Mouse (Mus musculus): ENCODE results near the gene Adarb2.

The Adarb2 gene

DNA sequence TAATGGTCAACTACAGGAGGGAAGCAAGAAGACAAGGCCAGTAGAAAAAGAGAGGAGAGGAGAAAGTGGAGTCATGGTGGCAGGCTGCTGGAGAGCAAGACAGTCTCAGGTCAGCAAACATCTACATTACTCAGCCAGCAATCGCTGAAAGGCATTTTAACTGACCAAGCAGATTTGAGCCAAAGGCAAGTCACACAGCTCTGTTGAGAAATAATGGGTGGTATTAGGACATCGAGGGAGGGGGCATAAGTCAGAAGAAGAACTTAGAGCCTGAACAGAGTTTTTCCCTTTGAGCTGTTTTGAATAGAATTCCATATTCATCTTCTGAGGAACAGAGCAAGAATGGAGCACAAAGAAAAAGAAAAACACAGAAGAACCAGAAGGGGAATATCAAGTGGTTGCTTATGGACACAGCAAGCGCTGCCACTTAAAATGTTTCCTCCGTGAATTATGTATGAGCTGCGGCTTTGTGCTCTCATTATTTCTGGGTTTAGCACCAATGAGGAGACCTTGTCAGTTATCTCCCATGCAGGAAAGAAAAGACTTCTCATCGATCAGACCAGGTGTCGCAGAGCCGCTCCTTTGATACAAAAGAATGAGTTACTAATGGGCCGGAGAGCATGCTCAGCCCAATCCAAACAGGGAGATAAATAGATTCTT is 477.9 kb downstream of the Adarb2 start:
- no peak for DNase-seq (ENCODE audit: low spot score)

DNA sequence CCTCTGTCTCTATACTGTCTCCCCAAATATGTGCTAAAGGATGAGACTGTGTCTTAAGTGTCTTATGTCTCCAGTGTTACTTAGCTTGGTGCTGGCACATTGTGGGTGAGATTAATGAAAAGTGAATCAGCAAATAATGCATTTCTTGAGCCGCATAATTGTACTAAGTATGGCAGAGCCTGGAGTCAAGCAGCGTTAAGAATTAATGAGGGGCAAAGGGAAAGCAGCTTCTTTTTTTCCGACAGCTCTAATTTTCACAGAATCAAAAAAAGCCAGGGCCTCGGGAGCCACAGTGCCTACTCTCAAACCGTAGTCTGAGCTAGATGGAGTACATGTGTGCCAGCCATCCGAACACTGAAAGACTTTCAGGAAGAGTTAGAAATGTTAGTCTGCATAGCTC is 488.8 kb downstream of the Adarb2 start:
- no peak for DNase-seq (ENCODE audit: low spot score)

DNA sequence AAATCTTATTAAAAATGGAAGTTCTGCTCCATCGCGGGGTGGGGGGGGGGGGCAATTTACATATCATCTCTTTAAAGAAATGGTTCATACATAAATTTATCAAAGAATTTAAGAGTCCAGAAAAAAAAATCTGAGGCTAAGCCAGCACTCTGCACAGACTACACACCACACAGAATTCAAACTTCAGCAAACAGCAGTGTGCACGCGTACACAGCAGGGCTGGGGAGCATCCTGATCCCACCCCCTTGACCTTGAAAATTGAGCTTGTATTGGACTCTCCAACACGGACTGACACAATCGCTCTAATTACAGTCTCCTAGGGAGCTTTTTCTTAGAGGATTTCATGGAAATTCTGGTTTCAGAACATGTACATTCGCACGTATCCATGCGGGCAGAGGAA is 490.1 kb downstream of the Adarb2 start:
- no peak for DNase-seq (ENCODE audit: low spot score)

DNA sequence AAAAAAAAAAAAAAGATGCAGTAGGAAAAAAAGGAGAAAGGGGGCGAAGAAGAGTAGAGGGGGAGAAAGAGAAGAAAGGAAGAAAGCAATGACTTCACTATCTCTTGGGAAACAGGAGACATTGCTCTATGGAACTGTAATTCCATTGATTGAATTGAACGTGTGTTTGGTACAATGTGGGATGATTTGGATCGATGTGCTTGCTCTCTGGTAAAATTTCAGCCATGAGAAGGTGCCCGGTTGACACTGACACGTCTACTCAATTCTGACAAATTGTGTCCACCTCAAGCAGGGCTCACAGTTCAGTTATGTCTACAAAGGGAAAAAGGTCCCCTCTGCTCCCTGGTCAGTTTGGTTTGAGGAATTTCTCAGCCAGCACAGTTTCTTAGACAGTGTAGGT is 495.8 kb downstream of the Adarb2 start:
- DNase-seq (ENCODE audit: low spot score) = no peak

DNA sequence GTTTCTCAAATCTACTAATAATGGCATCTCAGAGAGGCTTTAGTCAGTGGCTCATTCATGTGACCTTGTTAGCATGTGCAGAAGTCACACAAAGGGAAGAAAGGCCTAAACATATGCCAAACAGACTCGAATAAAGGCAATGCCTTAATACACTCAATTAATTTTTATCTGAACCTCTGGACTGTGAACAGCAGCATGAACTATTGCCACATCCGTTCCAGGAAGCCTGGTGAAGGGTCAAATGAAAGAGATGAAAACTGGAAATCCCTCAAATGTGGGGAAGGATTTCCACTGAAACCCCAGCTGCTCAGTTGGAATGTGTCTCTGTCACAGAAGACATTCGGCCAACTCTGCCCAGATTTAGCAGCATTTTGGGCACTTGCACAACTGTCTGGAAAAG is 497.2 kb downstream of the Adarb2 start:
- DNase-seq (ENCODE audit: low spot score) = no peak

DNA sequence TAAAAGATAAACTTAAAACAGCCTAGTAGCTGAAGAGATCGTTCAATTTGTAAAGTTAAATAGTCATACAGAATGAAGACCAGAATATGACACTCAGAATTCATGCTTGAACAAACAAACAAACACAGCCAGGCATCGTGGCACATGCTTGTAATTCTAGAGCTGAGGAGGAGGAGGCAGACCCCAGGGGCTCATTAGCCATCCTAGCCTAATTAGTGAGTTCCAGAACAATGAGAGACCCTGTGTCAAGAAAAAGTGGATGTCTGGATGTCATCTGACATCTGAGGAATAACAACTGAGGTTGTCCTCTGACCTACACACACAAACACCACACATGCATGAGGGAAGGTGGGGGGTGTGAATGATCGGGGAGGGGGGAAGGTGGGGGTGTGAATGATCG is 498.3 kb downstream of the Adarb2 start:
- DNase-seq (ENCODE audit: low spot score) = no peak

DNA sequence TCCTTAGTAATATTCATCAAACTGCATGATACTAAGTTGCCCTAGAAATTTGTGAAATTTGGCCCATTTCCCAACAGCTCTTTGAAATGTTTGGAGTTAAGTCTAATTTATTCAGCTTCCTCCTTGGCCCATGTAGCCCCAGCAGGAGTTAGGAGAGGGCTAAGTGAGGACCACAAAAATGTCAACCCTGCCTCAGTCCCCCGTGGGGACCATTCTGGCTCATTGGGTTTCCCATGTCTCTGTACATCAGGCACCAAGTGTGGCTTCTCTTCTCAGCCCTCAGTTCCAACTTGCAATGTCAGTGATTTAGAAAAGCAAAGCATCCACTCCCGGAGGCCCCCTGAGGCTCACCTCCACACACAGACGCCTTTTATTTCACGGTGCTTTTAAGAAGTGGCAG is 502.6 kb downstream of the Adarb2 start:
- DNase-seq (ENCODE audit: low spot score) = no peak

DNA sequence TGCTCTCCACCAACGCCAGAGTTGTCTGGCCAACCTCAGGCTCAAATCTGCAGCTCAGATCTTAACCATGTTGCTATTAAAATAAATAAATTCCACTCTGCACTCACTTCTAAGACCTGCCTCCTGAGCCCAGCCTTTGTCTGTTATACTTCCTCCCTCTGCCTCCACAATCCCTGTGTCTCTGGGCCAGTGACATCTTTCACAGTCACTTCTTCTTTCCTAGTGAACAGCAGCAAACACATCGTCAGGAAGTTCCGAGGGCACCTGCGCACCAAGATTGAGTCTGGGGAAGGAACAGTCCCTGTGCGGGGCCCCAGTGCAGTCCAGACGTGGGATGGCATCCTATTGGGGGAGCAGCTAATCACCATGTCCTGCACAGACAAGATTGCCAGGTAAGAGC is 510.7 kb downstream of the Adarb2 start:
- no peak for DNase-seq (ENCODE audit: low spot score)

DNA sequence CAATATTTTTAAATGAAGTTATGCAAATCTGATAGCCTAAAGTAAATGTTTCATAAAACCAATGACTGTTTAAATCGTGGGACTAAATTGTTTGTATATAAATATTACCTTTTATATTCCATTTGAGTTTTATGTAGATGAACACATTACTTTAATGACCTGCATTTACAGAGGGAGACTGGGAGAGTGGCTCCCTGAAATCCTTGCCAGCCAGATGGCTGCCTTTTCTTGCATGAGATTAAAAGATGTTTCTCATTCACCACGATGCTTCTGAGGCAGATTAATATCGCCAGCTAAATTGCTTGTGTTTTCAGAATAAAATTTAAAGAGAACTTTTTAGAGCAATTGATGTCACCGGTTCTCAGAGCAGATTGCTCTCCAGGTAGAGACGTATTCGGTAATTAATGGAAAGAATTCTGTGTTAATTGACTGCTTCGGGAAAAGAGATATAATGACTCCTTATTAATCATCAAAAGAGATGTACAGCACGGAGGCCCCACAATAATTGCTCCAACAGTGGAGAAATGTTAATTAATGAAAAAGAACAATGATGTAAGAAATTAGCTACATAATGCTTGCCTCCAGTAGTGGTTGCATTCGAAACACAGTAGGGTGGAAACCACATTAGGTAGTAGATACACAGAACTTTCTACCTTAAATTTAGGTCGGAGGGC is 527.4 kb downstream of the Adarb2 start:
- DNase-seq (ENCODE audit: low spot score) = no peak

DNA sequence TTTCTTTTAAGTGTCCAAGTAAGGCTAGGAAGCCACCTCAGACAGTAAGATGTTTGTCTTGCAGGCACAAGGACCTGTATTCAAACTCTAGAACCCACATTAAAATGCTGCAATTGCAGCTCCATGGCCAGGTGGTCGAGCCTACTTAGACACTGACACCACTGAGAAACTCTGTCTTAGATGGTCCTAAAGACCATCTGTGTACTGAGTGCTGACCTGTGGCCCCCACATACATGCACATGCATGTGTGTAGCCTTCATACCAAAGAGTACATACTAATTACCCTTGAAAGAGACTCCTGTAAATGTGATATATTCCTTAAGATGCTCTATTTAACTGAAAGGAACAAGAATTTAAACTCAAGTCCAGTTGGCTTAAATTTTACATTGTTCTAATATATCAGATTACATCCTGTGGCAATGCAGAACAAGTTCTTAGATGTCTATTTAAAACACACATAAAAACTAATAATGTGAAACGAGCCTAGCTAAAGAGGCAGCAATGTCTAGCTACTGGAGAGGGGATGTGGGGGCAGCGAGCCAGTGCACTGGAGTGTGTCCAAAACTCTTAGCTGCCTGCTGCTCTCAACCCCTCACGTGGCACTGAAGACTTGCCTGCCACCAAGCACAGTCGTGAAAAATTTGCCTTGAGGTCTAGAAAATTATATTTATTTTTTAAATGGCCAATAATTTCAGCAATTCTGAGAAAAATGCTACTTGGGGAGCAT is 534.6 kb downstream of the Adarb2 start:
- DNase-seq (ENCODE audit: low spot score) = no peak

DNA sequence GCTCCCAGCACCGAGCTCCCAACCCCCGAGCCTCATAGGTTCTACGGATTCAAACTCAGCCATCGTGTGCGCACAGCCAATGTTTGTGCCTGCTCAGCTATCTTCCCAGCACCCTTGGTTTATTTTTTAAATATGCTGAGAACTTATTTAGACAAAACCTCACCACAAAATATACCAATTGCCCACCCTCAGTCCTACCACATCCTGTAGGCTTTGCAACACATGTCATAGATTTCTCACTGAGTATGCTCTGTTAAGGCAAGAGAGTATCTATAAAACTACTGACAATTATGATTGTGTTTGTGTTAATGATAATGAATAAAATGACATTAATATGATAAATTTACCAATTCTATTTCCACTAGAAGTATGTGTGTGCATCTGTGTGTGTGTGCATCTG is 540.1 kb downstream of the Adarb2 start:
- no peak for DNase-seq (ENCODE audit: low spot score)

DNA sequence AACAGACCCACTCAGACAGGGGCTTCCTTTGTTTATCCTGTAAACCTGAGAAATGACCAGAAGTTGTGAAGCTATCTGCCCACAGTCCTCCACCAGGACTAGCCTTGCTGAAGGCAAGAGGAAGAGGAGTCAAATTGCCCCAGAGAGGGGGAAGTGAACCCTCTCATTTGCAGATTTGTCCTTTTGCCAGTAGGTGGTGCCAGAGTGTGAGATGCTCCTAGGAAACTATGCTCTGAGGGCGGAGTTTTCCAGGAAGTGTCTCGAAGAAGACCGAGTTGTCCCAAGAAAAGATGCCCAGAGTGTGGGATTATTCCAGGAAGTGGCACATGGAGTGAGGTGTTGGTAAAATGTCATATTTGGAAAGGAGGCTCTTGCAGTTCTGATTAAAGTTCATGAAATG is 541.9 kb downstream of the Adarb2 start:
- DNase-seq (ENCODE audit: low spot score) = no peak

DNA sequence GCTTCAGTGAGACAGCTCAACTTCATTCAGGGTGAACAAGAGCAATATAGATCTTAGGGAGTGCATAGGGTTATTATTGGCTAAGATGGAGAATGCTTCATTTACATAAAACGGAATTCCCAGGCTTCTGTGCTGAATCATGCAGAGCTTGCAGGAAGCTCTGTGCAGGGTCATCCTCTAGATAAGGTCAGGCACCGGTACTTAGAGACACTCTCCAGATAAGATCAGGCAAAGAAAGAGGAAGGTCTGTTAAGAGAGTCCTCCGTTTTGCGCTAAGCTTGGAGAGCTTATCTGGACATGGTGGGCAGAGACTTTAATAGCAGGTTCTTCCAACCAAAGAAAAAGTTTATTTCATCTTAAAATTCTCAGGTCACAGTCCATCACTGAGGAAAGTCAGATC is 542.9 kb downstream of the Adarb2 start:
- no peak for DNase-seq (ENCODE audit: low spot score)

DNA sequence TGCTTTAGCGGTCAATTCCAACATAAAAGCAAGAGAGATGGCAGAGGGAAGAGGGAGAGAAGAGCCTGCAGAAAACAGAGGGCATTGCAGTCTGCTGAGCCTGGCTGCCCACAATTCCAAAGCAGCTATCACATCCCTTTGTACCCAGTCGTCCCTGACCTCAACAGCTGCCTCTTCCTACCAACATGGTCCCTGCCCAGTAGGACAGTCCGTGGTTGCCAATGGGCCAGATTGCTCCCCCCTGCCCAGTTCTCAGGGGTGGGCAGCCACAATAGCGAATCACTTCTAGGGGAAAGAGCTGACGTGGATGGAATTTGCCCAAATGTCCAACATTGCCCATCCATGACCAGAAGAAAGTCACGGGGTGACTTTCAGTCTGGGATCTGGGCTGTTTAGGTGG is 546.8 kb downstream of the Adarb2 start:
- no peak for DNase-seq (ENCODE audit: low spot score)

DNA sequence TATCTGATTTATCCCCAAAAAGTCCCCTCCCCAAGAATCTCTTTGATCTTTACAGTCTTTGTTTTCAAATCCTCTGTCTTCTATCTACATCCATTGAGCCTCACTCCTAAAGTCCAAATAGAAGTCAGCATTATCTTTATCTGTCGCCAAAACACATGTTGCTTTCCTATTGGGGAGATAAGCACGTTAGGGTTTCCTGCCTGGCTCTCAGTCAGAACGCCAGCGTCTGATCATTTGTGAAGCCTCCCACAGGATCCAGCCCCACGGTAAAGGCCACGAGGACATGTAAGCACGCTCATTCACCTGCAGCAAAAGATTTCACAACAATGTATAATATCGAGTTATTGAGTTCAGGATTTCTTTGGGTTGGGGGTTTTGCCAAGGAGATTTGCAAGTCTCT is 558.3 kb downstream of the Adarb2 start:
- no peak for DNase-seq (ENCODE audit: low spot score)

DNA sequence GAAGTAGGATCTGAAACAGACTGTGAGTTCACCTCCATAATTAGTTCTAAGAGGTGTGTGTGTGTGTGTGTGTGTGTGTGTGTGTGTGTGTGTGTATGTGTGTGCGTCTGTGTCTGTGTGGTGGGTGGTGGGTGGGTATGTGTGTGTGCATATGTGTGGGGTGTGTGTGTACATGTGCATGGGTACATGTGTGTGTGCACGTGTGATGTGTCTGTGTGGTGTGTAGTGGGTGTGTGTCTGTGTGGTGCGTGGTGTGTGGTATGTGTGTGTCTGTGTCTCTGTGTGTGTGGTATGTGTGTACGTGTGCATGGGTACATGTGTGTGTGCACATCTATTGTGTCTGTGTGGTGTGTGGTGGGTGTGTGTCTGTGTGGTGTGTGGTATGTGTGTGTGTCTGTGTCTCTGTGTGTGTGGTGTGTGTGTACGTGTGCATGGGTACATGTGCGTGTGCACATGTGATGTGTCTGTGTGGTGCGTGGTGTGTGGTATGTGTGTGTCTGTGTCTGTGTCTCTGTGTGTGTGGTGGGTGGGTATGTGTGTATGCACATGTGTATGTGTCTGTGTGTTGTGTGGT is 567.1 kb downstream of the Adarb2 start:
- no peak for DNase-seq (ENCODE audit: low spot score)

DNA sequence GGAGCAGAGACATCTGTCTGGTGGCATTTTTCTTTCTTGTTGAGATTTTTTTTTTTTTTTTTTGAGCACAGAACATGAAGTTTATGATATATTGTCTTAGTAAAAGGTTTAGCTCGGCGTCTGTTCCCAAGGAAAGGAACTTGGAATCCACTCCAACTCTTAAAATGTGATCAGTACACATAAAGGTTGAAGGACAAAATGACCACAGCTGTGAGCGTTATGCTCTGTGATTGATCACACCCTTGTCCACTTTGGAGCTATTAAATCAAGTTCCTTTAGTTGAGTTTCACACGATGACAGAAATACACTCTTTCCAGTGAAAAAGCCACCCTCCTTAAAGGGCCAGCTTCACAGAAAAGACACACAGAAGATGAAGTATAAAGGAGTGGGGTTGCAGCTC is 568.0 kb downstream of the Adarb2 start:
- DNase-seq (ENCODE audit: low spot score) = no peak

DNA sequence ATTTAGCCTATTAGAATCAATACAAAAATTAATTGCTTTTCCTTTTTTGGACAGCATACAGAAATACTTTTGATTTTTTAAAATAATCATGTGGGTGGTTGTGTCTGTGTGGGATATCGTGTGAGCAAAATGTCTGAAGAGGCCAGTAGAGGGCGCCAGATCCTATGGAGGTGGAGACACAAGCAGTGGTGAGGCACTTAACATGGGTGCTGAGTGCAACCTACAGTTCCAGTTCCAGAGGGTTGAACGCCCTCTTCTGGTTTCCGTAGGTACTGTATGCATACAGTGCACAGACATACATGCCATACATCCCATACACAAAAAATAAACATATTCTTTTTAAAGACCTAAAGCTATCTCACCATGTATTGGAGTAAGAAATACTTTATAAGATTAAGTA is 577.8 kb downstream of the Adarb2 start:
- DNase-seq (ENCODE audit: low spot score) = no peak

DNA sequence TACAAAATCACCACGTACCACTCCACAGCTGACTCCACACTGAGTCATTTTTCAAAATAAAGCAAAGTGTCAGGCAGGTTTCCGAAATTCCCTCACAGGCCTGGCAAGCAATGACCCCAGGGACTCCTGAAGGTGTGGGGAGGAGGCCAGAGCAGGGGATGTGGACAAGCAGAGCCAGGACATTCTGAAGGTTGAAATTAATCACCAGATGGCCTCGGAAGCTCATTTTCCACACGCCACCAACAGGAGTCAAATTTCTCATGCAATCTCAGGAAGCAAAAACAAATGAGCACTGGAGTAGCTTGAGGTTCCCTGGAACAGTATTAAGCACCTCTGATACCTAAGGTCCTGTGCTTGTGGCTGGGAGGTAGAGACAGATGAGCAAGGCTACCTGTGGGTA is 580.0 kb downstream of the Adarb2 start:
- no peak for DNase-seq (ENCODE audit: low spot score)

DNA sequence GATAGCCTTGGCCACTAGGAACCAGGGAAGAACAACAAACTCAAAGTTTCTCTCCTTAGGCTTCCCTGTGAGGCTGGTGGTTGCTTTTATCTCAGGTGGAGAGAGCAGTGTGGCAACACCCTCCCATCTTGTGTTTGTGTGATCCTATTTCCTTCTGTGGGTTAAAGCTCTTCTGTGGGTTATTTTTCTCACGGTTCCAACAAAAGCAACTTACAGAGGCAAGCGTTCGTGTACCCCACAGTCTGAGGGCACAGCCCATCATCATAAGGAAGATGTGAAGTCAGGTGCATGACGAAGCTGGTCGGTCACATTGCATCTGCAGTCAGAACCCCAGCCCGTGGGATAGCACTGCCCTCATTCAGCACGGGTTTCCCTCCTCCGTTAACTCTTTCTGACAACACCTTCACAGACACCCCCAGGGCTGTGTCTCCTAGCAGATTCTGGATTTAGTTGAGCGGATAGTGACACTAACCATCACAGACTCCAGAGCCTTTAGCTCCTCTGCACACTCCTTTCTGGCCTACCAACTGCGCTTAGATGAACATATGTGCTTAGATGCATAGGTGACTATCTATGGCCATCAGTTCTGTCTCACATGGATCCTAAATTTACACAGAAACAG is 581.1 kb downstream of the Adarb2 start:
- DNase-seq (ENCODE audit: low spot score) = no peak

DNA sequence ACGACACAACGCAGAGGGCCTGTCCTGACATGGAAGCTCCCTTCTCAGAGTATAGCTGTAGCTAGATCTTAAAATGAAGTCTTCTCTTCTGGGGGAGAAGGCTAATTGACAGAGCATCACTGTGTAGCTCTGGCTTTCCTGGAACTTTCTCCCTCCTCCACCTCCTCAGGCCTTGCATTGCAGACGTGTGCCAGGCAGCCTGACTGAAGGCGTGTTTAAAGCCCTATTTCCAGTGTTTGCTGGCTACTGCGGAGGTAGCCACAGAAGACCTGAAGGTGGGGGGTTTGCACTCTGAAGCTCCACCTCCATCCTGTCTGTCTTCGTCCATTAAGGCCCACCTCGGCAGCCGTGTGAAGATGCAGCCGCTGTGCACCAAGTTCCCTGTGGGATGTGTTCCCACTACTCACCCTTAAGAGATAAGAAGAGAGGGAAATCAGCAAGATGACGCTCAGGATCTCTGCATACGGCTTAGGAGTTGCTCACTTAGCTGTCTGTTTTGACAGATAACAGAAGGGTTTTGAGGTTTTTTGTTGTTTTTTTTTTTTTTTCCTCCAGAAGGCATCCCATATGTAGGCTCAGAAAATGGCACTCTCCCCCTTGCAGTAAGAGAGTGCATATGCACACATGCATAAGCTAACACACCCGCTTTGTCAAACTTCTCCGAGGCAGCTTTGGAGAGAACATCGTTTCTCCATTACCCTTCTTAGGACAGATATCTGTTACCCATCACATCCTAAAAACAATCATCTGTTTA is 581.8 kb downstream of the Adarb2 start:
- DNase-seq (ENCODE audit: low spot score) = no peak

DNA sequence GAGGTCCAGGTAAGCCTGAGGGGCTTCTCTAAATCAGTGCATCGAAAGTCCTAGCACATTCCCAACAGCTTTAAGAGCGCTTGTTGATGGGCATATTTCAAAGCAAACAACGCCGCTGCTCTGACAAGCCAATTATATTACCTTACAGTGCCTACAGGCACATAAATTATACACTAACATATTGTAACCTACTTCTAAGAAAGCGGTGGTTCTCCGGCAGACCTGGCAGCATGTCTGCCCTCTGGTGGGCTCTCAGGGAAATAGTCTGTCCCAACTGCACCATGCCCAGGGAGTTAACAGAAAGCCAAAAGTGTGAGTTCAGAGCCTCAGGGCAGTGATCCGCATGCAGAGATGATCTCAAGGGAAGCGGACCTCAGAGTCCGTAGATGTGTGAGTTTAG is 582.5 kb downstream of the Adarb2 start:
- no peak for DNase-seq (ENCODE audit: low spot score)
